Mouse (Mus musculus): ENCODE measurements around the gene Iqsec1.

The Iqsec1 gene

DNA sequence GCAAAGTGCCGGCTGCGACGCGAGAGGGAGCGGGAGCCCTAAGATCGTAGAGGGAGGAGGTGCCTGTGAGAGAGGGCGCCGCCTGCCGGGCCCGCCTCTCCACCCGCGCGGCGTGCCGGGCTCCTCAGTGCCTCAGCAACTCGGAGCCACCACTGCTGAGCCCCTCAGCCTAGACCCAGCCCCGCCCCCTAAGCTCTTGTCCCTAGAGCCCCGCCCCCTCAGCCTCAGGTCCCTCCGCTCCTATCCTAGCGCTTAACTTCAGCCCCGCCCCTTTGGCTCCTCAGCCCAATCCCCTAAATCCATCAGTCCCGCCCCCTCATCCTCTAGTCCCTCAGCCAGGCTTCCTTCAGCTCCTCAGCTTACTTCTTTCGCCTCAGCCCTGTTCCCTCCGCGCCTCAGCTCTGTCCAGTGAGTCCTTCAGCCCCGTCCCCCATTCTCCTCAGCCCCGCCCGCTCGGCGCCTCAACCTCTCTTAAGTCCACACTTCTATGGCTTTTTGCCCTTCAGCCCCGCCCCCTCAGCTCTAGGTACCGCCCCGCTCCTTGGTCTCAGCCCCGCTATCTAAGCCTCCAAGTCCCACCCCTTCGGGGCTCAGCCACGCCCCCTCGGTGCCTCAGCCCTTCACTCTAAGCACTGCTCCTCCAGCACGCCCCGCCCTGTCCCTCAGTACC is at the start of gene Iqsec1:
Gene Iqsec1, minus strand, starts transcription at position 38 of the 670 bp plus-strand sequence.
- DNase-seq = peak; percentile 88

DNA sequence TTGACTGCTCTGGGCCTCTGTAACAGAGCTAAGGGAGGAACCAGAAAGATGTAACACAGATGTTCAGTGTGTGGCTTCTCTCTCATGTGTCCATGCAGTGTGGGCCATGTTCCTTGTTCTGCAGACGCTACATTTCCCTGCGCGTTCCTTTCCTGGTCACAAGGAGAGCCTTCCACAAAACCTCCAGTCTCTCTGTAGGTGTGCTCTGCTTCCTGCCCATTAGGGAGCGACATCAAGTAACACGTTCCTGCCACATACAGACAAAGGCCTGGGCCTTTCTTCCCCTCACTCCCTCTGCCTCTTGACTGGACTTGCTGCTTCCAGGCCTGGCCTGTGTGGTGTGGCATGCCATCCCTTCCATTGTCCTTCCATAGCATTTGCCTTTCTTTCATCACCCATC is 39.8 kb upstream of the Iqsec1 start:
- no peak for DNase-seq

DNA sequence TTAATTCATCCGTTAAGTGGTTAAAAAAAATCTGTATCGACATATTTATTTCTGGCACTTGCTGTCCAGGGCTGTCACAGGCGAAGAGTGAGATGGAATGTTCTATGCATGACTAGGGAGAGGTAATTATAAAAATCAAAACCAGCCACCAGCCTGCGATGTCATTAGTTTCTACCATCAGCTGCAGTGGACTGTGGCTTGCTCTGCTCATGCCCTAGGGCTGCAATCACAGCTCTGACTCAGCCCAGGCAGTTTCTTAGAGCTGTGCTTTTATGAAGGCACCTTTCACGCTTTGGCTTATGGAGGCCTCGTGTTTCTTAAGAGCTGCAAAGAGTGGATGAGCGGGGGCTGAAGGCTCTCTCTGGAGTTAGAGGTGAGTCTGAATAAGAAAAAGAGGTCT is 32.3 kb upstream of the Iqsec1 start:
- DNase-seq = no peak

DNA sequence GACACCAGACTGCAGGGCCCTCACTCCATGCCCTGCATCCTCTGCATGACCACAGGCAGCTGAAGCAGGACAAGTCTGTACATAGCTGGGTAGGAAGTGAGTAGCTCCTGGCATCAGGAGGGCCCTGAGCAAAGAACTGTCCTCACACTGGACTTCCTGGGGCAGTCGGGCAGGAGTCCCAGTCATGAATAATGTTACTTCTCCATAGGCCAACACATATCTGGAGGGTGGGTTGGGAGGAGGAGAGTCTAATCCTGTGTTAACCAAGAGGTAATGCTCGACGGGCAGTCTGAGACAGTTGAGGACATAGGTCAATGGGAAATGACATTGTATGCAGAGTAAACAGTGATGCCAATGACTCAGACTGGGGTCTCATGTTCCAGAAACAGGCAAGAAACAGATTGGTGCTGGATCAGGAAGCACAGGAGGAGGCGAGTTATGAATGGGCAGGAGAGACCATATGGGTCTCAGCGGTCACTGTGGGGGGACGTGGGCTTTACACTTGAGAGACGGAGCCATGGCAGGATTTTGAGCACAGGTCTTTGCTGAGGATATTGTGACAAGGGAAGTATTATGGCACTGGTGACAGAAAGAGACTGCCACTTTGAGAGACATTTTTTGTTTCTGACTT is 28.2 kb upstream of the Iqsec1 start:
- no peak for DNase-seq

DNA sequence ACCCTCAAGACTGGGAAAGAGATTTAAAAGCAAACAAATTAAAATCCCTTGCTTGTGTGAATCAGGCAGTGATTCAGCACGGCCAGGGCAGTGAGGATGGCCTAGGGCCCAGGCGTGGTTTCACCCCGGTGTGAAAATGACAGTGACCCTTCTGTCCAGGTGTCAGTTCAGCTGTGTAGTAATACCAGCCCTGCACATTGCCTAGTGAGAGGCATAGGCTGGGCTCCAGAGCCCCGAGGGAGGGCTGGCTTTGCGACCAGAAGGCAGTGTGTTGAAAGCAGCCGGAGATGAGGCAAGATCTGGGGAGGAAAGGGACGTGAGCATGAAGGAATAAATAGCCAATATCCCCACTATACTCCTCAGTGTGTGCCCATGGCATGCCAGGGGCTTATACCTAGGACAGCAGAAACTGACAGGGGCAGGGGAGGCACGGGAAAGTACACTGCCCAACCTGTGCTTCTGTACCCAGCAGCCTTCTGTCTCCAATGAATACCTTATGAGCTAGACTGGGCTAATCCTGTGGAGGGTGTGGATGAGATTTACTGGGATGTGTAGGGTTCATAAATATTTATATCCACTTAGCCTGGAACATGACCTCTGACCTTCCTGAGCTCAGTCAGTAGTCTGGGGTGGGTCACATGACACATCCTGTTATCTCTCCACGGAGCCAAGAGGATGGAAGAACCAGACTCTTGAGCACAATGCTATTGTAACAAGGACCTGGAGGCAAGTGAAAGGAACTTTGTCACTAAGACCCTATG is 25.9 kb upstream of the Iqsec1 start:
- DNase-seq = no peak

DNA sequence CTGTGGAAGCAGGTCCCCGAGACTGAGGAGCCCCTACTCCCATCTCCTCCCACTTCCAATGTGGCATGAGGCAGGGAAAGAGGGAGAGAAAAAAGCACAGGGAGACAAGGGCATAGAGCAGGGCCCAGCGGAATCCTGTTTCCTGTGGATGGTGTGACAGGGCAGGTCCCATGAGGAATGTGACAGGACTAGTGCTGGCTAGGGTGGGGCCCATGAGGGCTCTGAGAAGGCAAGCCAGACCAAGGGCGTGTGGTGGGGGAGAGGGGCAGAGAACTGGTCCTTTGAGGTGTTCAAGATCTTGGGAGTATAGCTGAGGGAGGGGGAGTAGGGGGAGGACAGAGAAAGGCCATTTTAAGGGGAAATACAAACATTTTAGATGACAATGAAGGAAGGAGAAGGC is 24.0 kb upstream of the Iqsec1 start:
- no peak for DNase-seq

DNA sequence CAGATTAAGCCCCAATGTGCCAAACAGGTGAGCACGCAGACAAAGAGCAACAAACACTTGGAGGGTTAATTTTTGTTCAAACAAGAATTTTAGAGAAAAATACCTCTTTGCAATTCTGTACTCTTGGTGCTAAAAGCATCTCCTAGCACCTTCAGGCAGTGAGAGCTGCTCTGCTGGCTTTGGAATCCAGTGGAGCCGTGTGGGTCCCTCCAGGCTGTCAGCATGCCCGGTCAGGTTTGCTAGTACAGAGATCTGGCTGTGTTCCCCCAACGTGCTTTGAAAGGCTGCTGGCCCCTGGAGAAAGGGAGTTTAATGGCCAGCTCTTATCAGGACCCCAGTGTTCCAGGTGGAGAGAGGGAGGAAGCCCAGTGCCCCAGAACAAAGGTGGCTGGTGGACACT is 23.1 kb upstream of the Iqsec1 start:
- no peak for DNase-seq

DNA sequence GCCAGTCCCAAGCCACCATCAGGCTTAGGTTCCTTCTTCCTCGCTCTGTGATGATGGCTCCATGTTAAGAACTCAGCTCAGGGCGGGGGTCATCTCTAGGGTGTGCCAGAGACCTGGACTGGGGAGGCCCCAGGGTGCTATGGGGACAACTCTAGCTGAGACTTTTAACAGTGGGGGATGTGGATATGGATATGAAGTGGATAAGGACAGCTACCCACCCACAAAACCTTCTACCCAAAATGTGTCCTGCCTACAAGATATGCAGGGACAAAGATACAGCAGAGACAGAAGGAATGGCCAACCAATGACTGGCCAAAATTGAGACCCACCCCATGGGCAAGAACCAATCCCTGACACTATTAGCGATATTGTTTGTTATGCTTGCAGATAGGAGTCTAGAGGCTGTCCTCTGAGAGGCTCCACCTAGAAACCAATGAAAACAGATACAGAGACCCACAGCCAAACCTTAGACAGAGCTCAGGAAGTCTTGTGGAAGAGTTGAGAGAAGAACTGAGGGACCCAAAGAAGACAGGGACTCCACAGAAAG is 19.9 kb upstream of the Iqsec1 start:
- DNase-seq = no peak

DNA sequence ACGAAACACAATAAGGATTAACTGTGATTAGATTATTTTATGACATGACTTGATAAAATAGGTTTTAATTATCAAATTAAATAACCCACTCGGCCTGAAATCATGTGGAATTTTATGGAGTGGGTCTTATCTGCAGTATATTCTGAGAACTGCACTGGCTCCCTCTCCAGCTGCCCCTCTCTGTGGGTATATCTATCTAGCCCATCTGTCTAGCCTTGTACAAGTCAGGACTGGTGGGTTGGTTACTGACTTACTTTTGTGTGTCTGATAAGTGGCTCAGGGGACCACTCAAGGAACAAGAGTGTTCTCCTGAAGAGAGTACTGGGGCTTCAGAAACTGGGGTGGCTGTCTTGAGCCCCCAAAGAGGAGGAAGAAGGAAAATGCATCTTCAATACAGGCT is 18.7 kb upstream of the Iqsec1 start:
- no peak for DNase-seq

DNA sequence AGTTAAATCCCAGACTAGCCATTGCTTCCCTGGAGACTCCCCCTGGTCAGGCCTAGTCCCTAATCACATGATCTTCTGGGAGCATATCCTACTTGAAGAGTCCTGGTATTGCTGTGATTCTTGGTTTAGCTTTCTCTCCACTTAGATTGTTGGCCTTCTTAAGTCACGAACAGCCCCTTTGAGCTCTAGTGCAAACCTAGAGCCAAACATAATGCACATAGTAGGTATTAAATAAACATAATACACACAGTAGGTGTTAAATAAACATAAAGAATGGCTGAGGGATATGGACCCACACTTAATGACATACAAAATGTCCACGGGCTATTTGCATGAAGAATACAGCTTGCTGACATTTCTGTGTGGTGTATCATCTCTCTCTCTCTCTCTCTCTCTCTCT is 15.7 kb upstream of the Iqsec1 start:
- no peak for DNase-seq

DNA sequence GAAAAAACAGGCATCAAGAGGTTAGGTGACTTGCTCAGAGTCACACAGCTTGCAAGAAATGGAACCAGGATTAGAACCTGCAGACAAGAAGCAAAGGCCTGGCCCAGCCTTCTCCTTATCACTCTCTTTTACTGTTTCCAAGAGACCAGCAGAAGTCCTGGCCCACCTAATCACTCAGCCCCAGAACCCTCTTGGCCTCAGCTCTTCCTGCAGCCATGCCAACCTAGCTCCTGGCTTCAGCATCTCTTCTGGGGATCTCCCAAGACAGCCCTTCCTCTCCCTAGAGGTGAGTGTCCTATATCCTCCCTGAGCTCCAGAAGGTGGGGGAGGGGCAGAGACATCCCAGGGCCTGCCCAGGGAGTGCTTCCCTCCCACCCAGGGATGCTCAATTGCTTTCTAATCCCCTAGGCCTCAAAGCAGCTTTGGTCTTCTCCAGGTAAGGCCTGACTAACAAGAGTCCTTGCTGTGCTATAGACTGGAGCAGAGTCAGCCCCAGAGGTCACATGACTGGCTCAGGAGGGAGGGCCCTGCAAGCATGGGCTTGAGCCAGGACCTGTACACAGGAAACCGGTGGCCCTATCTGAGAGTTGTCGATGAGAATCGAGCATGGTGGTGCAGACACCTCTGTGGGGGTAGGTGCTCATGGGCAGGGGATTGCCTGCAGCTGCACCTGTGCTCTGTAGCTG is 15.0 kb upstream of the Iqsec1 start:
- DNase-seq = no peak

DNA sequence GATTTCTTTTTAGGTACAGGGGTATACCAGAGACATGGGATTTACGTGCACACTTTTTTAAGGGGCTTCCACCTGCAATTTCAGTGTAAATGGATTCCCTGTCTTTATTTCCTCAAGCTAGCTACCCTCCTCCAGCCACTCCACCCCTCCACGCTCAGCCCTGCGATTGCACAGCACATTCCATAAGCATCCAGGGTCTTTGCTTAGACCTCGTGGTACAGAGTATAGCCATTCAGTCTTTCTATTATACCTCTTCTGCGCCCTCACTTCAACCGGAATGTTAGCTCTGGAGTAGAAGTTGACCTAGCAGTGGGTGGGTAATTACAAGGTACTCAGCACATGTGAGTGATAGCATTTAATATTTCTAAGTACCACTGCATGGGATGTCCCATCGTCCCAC is 13.1 kb upstream of the Iqsec1 start:
- DNase-seq = no peak

DNA sequence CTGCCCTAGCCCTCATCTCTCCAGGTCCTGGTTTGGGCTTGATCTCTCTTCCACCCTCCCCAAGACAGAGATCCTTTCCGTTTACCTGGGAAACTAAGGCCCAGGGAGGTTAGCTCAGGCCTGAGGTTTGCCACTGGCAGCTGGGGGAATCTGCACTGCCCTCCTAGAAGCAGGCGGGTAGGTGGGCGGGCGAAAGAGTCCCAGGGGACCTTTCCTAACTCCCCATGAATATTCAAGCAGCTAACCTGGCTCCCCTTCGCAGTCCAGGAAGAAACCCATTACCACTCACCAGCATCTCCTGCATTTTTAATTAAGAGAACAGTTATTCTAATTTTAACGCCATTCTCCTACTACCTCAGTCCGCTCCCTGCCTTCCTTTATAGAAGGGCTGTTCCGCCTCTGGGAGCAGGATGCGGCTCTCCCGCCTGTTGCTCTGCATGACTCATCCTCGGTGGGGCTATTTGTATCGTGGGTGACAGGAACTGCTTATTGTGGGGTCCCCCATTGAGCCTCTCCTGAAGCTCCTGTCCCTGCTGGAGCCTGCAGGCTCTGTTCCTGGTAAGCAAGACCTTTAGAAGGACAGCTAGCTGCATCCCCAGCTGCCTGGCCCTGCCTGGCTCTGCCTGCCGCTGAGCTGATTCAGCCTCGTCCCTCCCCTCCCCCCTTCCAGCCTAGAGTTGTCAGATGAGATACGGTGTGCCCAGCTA is 12.5 kb upstream of the Iqsec1 start:
- DNase-seq = peak; percentile 44

DNA sequence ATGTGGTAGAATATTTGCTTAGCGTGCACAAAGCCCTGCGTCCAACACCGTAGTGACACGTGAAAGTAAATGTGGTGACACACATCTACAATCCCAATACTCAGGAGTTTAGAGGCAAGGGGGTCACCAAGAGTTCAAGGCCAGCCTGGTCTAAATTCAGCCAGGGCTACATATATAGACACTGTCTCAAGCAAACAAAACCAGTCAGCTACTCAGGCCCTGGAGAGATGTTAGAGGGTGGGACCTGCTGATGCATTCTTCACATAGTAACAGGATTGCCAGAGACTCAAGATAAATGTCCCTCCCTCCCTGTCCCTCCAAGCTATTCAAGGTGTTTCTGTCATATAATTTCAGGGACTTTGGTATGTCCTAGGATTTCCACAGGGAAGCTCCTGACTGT is 10.7 kb upstream of the Iqsec1 start:
- DNase-seq = no peak

DNA sequence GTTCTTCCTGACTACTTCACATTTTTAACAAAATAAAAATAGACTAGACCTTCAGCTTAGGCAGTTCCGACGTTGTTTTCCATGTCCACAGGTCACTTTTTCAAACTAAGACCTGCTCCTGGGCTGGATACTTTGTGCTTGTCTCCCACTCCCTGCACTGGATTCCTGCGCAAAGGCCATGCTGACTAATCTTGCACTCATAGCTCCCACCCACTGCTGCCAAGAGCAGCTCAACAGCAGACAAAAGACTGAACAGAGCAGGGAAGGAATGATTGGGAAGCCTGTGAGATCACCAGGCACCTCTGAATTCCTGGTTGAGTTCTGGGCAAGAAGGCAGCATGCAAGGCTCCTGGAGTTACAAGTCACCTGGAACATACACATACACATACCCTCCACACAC is 8.5 kb upstream of the Iqsec1 start:
- no peak for DNase-seq

DNA sequence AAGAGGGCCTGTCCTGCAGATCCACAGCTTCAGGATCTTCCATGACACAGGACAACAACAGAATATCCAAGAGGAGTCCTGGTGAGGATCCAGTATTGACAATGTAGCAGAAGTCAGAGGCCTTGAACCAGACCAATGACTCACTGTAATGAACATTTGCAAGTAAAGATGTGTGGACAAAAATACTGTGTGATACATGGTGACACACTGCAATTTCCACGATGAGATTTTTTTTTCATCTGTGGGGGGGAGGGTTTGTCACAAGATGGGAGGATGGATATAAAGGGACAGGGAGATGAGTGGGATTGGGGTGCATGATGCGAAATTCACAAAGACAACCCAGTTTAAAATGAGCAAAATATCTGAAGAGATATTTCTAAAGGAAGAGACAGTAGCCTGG is 7.7 kb upstream of the Iqsec1 start:
- DNase-seq = no peak

DNA sequence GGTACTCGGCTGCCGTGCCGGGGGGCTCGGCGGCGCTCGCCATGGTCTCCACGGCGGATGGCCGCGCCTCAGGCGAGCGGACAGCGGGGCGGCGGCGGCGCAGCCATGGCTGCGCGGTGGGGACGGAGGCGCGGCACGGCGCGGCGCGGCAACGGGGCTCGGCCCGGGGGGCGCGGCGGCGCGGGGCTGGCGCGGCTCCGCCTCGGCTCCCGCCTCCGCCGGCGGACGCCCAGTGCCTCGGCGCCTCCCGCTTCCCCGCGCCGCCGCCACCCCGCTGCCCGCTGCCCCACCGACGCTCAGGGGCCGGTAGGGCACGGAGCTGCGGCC is 223 bp downstream of the Iqsec1 start:
- DNase-seq = no peak

DNA sequence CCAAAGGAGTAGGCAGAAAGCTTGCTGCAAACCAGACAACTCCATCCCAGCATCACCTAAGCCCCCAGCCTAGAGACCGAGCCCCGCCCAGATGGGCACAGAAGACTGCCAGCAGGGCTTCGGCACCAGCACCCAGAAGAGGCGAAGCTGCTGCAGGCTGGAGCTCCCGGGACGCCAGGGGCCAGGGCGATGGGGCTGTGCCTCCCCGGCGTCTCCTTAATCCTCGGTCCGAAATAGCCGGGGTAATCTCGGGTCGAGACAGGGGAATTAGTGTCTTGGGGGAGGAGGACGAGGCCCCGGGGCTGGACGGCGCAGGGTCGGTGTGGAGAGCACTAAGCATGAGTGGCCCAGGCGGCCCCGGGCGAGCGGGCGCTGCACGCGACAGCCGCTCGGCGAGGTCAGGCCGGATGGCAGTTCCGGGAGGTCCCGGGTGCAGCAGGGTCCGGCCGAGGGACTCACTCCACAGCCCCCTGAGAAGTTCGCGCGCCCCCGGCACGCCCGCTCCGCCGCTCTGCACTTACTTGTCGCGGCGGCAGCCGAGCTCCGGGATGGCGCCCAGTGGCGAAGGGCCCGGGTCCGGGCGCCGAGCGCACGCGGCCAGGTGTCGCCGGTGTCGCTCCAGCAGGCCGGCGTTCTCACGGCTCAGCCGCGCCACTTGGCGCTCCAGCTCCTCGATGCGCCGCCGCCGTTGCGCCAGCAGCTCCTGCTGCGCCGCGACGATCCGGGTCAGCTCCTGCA is 755 bp downstream of the Iqsec1 start:
- DNase-seq = peak; percentile 26

DNA sequence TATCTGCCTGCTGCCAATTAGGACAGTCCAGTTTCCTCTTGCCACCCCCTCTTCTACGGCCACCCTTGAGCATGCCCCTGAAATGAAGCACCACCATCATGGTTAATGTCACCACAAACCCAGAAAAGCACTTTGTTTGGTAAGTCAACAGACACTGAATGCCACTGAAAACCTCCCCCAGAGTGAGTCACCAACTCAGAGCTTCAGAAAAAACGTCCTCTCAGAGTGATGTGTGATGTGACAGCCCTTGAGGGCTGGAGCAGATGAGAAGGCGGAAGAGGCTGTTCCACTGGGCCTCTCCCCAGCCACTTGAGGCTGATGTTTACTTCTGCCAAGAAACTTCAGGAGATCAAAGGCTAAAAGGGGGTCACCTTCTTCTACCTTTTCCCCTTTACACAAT is 4.4 kb downstream of the Iqsec1 start:
- no peak for DNase-seq

DNA sequence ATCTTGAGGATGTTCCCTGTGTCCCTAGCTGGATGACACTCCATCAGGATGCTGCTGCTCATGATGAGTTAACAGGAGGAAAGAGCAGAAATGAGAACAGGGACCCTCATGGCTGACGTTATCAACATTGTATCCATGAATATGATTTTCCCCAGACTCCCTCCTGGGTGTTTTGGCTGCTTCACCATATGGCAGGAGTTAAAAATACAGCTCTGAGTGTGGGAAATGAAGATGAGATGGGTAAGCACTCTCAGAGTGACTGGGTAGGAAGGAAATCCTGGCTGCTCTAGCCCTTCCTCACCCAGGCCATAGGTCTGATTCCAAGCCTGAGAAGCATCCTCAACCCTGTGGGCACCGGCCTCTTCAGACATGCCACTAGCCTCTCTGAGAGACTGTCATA is 14.2 kb downstream of the Iqsec1 start:
- DNase-seq = no peak

DNA sequence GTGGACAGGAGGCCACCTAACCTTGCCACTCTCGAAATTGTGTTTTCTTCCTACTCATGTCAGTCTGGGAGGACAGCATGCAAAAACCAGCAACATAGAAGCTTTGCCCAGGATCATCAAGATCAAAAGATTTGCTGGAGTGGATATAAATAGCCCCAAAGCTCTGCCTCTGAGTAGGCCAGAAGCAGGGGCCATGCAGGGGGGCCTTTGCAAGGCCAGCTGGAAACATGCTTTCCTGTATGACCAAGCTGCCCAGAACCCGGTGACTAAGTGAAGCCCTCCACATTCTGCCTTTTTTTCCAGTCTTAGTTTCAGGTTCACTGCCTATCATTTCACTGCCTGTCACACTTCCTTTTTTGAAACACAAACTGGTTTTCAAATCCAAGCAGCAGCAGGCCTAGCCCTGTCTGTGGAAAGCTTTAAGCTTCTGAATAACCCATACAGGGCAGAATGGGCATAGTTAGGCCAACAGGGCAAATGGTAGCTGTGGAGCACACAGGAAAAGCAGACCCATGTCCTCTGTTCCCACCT is 19.1 kb downstream of the Iqsec1 start:
- DNase-seq = no peak

DNA sequence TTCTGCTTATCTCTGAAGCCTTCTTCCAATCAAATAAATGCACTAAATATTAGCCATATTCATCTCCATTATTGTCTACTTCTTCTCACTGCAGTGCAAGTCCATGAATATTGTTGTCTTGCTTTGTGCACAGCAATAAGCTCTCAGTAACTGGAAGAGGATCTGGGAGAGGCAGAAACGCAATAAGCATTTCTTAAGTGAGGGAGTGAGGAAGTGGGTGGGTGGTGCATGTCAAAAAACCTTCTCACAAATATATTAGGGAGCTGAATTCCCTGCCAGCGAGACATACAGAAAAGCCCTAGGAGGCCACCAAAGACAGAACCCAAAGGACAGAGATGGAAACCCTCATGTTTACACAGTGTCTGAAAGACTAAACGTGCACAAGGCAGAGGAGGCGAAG is 35.1 kb downstream of the Iqsec1 start:
- DNase-seq = no peak

Data from right cerebral cortex, postnatal 4 days (tissue).